8 mouse cellular contexts compared by ENCODE assay signal in the genomic region with DNA sequence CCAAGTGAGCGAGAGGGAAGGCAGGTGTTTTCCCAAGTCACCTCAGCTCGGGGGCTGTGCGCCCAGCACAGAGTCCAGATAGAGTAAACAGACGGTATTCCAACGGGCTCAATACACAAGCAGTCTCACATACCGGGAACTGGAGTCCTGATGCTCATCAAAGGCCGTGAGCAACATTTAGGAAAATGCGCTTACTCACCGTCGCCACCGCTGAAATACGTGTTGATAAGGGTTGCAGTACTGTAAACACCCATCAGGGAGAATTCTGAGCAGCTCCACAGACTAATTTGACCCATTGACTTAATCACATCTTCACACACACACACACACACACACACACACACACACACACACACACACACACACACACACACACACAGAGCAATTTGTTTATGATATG. TPM values are rescaled to one million over a fixed set of nuclear protein-coding genes. Genes with fewer than 3 reads are reported as not detected.
DNase-seq lines count a peak whose midpoint lies in the region; ATAC-seq lines count a peak whose summit lies in the region.

No protein-coding gene starts in this region.

- intact Hi-C loops in gastrocnemius, postnatal 14 days (cut with DNase I; ENCODE audit: low total_unique reads) = no loop called here

- H3K9me3 ChIP-seq in kidney, embryonic 15.5 days (replicated peaks) = no peaks in the 10 kb centered on the region
- no peaks in the 10 kb centered on the region for H3K9me3 ChIP-seq in limb, embryonic 13.5 days

- WGBS in kidney, embryonic 15.5 days = 29% methylated on average over 12 of the region's 12 CpGs
- 29% methylated on average over 12 of the region's 12 CpGs for WGBS in limb, embryonic 13.5 days

- peak; percentile 23; the same call in 1 of the 2 replicates for ATAC-seq in kidney, embryonic 15.5 days (replicated peaks; ENCODE audit: low FRiP score)
- ATAC-seq in erythroblast, adult 5-6 weeks (replicated peaks; ENCODE audit: low FRiP score, poor library complexity, severe bottlenecking) = peak; percentile 95
- ATAC-seq in limb, embryonic 13.5 days (ENCODE audit: low FRiP score, low read depth) = no peak
- peak; percentile 68 for ATAC-seq in neutrophil, adult 5-6 weeks (ENCODE audit: extremely low read depth, insufficient number of reproducible peaks, low FRiP score, poor library complexity, severe bottlenecking)

- H3K4me2 ChIP-seq in kidney, embryonic 15.5 days = peak overlapping the region; percentile 100
- peak overlapping the region; percentile 96 for H3K4me2 ChIP-seq in limb, embryonic 13.5 days (replicated peaks)

- H3K4me1 ChIP-seq in kidney, embryonic 15.5 days = peaks cover 16% of the 10 kb centered on the region
- peaks cover 10% of the 10 kb centered on the region for H3K4me1 ChIP-seq in limb, embryonic 13.5 days

- H3K27me3 ChIP-seq in kidney, embryonic 15.5 days = peaks cover 17% of the 10 kb centered on the region
- H3K27me3 ChIP-seq in limb, embryonic 13.5 days = peaks cover 31% of the 10 kb centered on the region

- DNase-seq in kidney, adult 9 months = no peak
- peak; percentile 46 for DNase-seq in WW6 (ENCODE audit: low read depth, low spot score)
- DNase-seq in urinary bladder, postnatal 36 days (ENCODE audit: low spot score in 2 of 2) = no peak
- DNase-seq in gastrocnemius, postnatal 14 days = no peak

- no peak overlapping the region for H3K27ac ChIP-seq in kidney, embryonic 15.5 days
- no peak overlapping the region for H3K27ac ChIP-seq in limb, embryonic 13.5 days

- H3K9ac ChIP-seq in kidney, embryonic 15.5 days = no peak overlapping the region
- no peak overlapping the region for H3K9ac ChIP-seq in limb, embryonic 13.5 days

- H3K36me3 ChIP-seq in kidney, embryonic 15.5 days = no peaks in the 10 kb centered on the region
- no peaks in the 10 kb centered on the region for H3K36me3 ChIP-seq in limb, embryonic 13.5 days

- H3K4me3 ChIP-seq in kidney, embryonic 15.5 days (replicated peaks) = peak overlapping the region; percentile 59
- peak overlapping the region; percentile 54 for H3K4me3 ChIP-seq in limb, embryonic 13.5 days

RNA-seq across cellular contexts. Expression of gene Shcbp1l, which starts 0.7 kb away (rescaled TPM):
- polyA plus RNA-seq in kidney, embryonic 15.5 days (2015; fragmentation: Nextera tagmentation; extraction: Ambion mirVana) = 0.12 and 0.13 TPM in 2 replicates
- total RNA-seq in erythroblast, adult 5-6 weeks (2015; ENCODE audit: low replicate concordance) = 0.77 TPM in 1 of 2 replicates, not detected in the other
- 0.26 and 1.4 TPM in 2 replicates for total RNA-seq in erythroblast, adult 5-6 weeks (2017; ENCODE audit: low replicate concordance)
- polyA plus RNA-seq in limb, embryonic 13.5 days (2015; fragmentation: Nextera tagmentation; extraction: Ambion mirVana) = 0.31 and 0.33 TPM in 2 replicates
- total RNA-seq in neutrophil, adult 5-6 weeks (2017) = 5.5 and 6.1 TPM in 2 replicates
- not detected for total RNA-seq in gastrocnemius, postnatal 14 days (2021)
